In genomic region chr5:125370950-125371693, GRCm38 (mm10) we compare ENCODE assay signal across 20 mouse cellular contexts. TPM values are rescaled to one million over a fixed set of nuclear protein-coding genes. Genes with fewer than 3 reads are reported as not detected.
DNase-seq lines count a peak whose midpoint lies in the region; ATAC-seq and TF ChIP-seq lines count a peak whose summit lies in the region.
"Had no signal": no experiment of that assay in that cellular context is flagged by ENCODE, and none has a peak within 500 bp of the region (broad histone marks: within the 10 kb centered on the region; RNA-seq: fewer than 3 reads in every experiment).

No protein-coding gene starts in this region.

- H3K36me3 ChIP-seq in forebrain, postnatal 0 days (ENCODE audit: insufficient read depth) = no peaks in the 10 kb centered on the region
- H3K36me3 ChIP-seq in forebrain, embryonic 11.5 days (ENCODE audit: control insufficient read depth, insufficient read depth, low read length) = no peaks in the 10 kb centered on the region
- H3K36me3 ChIP-seq in CH12.LX (replicated peaks in 1 of 2; ENCODE audit: control insufficient read depth in 1 of 2, insufficient read depth in 1 of 2, low read length in 1 of 2) = no peaks in the 10 kb centered on the region
- H3K36me3 ChIP-seq in hindbrain, postnatal 0 days (ENCODE audit: insufficient read depth, low read length) = no peaks in the 10 kb centered on the region
- H3K36me3 ChIP-seq: embryonic facial prominence, embryonic 15.5 days; hindbrain, embryonic 13.5 days; midbrain, embryonic 10.5 days had no signal

- H3K27me3 ChIP-seq in forebrain, postnatal 0 days (ENCODE audit: insufficient read depth, low read length) = no peaks in the 10 kb centered on the region
- H3K27me3 ChIP-seq in forebrain, embryonic 11.5 days (ENCODE audit: control insufficient read depth, insufficient read depth, low read length) = no peaks in the 10 kb centered on the region
- no peaks in the 10 kb centered on the region for H3K27me3 ChIP-seq in CH12.LX (replicated peaks)
- H3K27me3 ChIP-seq in Patski = no peaks in the 10 kb centered on the region
- no peaks in the 10 kb centered on the region for H3K27me3 ChIP-seq in hindbrain, postnatal 0 days (ENCODE audit: insufficient read depth, low read length)
- H3K27me3 ChIP-seq: embryonic facial prominence, embryonic 15.5 days; hindbrain, embryonic 13.5 days had no signal

- in situ Hi-C loops in CH12.LX (cut with MboI; ENCODE audit: low pct_ligation_motif_present, low pct_unique_long_range_greater_than_20kb, low sequenced_read_pairs) (loop anchor here (10.0 kb wide), 2 partner anchors 114 to 466 kb away; no protein-coding TSS in a partner anchor), Patski (cut with MboI; ENCODE audit: low pct_unique_long_range_greater_than_20kb) (no loop called here)

- dilution Hi-C loops in CH12.LX (cut with MboI; ENCODE audit: extremely low pct_ligation_motif_present, extremely low pct_unique_long_range_greater_than_20kb, low sequenced_read_pairs) = no loop called here

- no peak overlapping the region for H3K9ac ChIP-seq in forebrain, postnatal 0 days
- H3K9ac ChIP-seq in forebrain, embryonic 11.5 days (ENCODE audit: low read length) = no peak overlapping the region
- no peak overlapping the region for H3K9ac ChIP-seq in CH12.LX (ENCODE audit: insufficient read depth, low read depth)
- no peak overlapping the region for H3K9ac ChIP-seq in hindbrain, postnatal 0 days (replicated peaks; ENCODE audit: low read length)
- H3K9ac ChIP-seq: embryonic facial prominence, embryonic 15.5 days; hindbrain, embryonic 13.5 days had no signal

- CTCF ChIA-PET in Patski (lab: Charles Lee) = interaction anchor here (1.0 to 4.7 kb wide), 3 partner anchors 9 to 100 kb away, joined by 3 to 36 read pairs (median 4); no protein-coding TSS in a partner anchor

- POLR2A ChIA-PET in Patski (lab: Charles Lee) = no interaction called here

- TF ChIP-seq POLR2A in CH12.LX (IDR thresholded peaks at IDR 0.05; ENCODE audit: low read depth, low read length) = no peak

- ATAC-seq in forebrain, postnatal 0 days = no peak
- no peak for ATAC-seq in forebrain, embryonic 11.5 days (replicated peaks; ENCODE audit: low FRiP score)
- ATAC-seq in Patski = no peak
- ATAC-seq in hindbrain, postnatal 0 days = no peak
- ATAC-seq: intestine, embryonic 16.5 days had no signal

- H3K4me1 ChIP-seq in forebrain, postnatal 0 days (ENCODE audit: insufficient read depth) = no peaks in the 10 kb centered on the region
- no peaks in the 10 kb centered on the region for H3K4me1 ChIP-seq in forebrain, embryonic 11.5 days (replicated peaks; ENCODE audit: control insufficient read depth, insufficient read depth, low read length)
- H3K4me1 ChIP-seq in CH12.LX (ENCODE audit: control insufficient read depth in 1 of 2, insufficient read depth in 2 of 2) = peaks cover 0 to 14% of the 10 kb centered on the region in 2 experiments; a peak in 2 of 4 replicates
- H3K4me1 ChIP-seq in hindbrain, postnatal 0 days (ENCODE audit: insufficient read depth, low read length) = no peaks in the 10 kb centered on the region
- H3K4me1 ChIP-seq: embryonic facial prominence, embryonic 15.5 days; hindbrain, embryonic 13.5 days; midbrain, embryonic 10.5 days had no signal

- no peak overlapping the region for H3K4me2 ChIP-seq in forebrain, postnatal 0 days (ENCODE audit: low read depth)
- no peak overlapping the region for H3K4me2 ChIP-seq in forebrain, embryonic 11.5 days (ENCODE audit: low read depth, low read length, severe bottlenecking)
- H3K4me2 ChIP-seq in CH12.LX (ENCODE audit: insufficient read depth, low read depth, poor library complexity, severe bottlenecking) = no peak overlapping the region
- no peak overlapping the region for H3K4me2 ChIP-seq in hindbrain, postnatal 0 days (ENCODE audit: low read depth, low read length)
- H3K4me2 ChIP-seq: embryonic facial prominence, embryonic 15.5 days; hindbrain, embryonic 13.5 days had no signal

- DNase-seq in forebrain, postnatal 0 days = no peak
- no peak for DNase-seq in forebrain, embryonic 11.5 days (ENCODE audit: low spot score)
- no peak for DNase-seq in left cerebral cortex, adult 2 months (ENCODE audit: extremely low spot score in 1 of 2, low spot score in 2 of 2)
- no peak for DNase-seq in left cerebral cortex, postnatal 10 days (ENCODE audit: extremely low spot score in 1 of 2, low spot score in 2 of 2)
- DNase-seq in CH12.LX (ENCODE audit: extremely low read depth) = no peak
- DNase-seq in Patski (ENCODE audit: low read depth, low spot score) = no peak
- DNase-seq in hindbrain, postnatal 0 days (ENCODE audit: low spot score) = no peak
- no peak for DNase-seq in left cerebral cortex, adult 18-20 months (ENCODE audit: low spot score in 2 of 2)
- DNase-seq: adrenal gland, postnatal 36 days; cerebellum, adult 2 months; cerebellum, postnatal 36 days; gastrocnemius, postnatal 10 days; lung, postnatal 36 days; retina, postnatal 1 day had no signal

- 82% methylated on average over 7 of the region's 7 CpGs for WGBS in forebrain, postnatal 0 days
- 75% methylated on average over 7 of the region's 7 CpGs for WGBS in forebrain, embryonic 11.5 days
- 76% methylated on average over 7 of the region's 7 CpGs for WGBS in hindbrain, postnatal 0 days

- H3K79me2 ChIP-seq in CH12.LX (replicated peaks; ENCODE audit: control insufficient read depth, extremely low read depth, insufficient read depth, poor library complexity, severe bottlenecking) = no peaks in the 10 kb centered on the region

- no peak overlapping the region for H3K4me3 ChIP-seq in forebrain, postnatal 0 days (ENCODE audit: low read depth, low read length)
- no peak overlapping the region for H3K4me3 ChIP-seq in forebrain, embryonic 11.5 days (ENCODE audit: low read depth, low read length)
- H3K4me3 ChIP-seq in left cerebral cortex, adult 2 months = no peak overlapping the region
- H3K4me3 ChIP-seq in CH12.LX (replicated peaks in 1 of 3; ENCODE audit: low read depth in 2 of 3, low read length in 2 of 3, poor library complexity in 1 of 3) = no peak overlapping the region
- no peak overlapping the region for H3K4me3 ChIP-seq in hindbrain, postnatal 0 days (ENCODE audit: low read length)
- H3K4me3 ChIP-seq: embryonic facial prominence, embryonic 15.5 days; hindbrain, embryonic 13.5 days; midbrain, embryonic 10.5 days had no signal

- TF ChIP-seq EP300 in CH12.LX (IDR thresholded peaks at IDR 0.05; ENCODE audit: low read length) = no peak

- peak; percentile 30 for TF ChIP-seq CTCF in forebrain, postnatal 0 days (IDR thresholded peaks at IDR 0.05; ENCODE audit: low read depth)
- peak; percentile 28 for TF ChIP-seq CTCF in left cerebral cortex, adult 2 months (IDR thresholded peaks at IDR 0.05)
- peak in 1 of 2 experiments; percentile 30; a peak in 2 of 4 replicates for TF ChIP-seq CTCF in CH12.LX (conservative IDR thresholded peaks at IDR 0.05 in 1 of 2, IDR thresholded peaks at IDR 0.05 in 1 of 2; ENCODE audit: low read depth in 2 of 2, low read length in 2 of 2)
- peak; percentile 61 for TF ChIP-seq CTCF in Patski (IDR thresholded peaks at IDR 0.05)
- no peak for TF ChIP-seq CTCF in hindbrain, postnatal 0 days (IDR thresholded peaks at IDR 0.05; ENCODE audit: low read depth)

- TF ChIP-seq RAD21 in CH12.LX (IDR thresholded peaks at IDR 0.05; ENCODE audit: low read depth, low read length) = no peak

- H3K9me3 ChIP-seq in forebrain, postnatal 0 days (ENCODE audit: low read length) = no peaks in the 10 kb centered on the region
- no peaks in the 10 kb centered on the region for H3K9me3 ChIP-seq in forebrain, embryonic 11.5 days (ENCODE audit: control insufficient read depth, low read length)
- H3K9me3 ChIP-seq in CH12.LX (replicated peaks; ENCODE audit: low read length) = peaks cover 15% of the 10 kb centered on the region
- H3K9me3 ChIP-seq in hindbrain, postnatal 0 days (ENCODE audit: low read length) = no peaks in the 10 kb centered on the region
- H3K9me3 ChIP-seq: embryonic facial prominence, embryonic 15.5 days; hindbrain, embryonic 13.5 days; midbrain, embryonic 10.5 days had no signal

- intact Hi-C loops in left cerebral cortex, adult 2 months (cut with DNase I) = no loop called here
- intact Hi-C loops in left cerebral cortex, postnatal 10 days (cut with DNase I) = no loop called here

- no peak overlapping the region for H3K27ac ChIP-seq in forebrain, postnatal 0 days (ENCODE audit: low read depth, low read length)
- H3K27ac ChIP-seq in forebrain, embryonic 11.5 days (ENCODE audit: low read depth, low read length) = no peak overlapping the region
- H3K27ac ChIP-seq in left cerebral cortex, adult 2 months = no peak overlapping the region
- H3K27ac ChIP-seq in CH12.LX (ENCODE audit: insufficient read depth, low read depth) = no peak overlapping the region
- H3K27ac ChIP-seq in hindbrain, postnatal 0 days = no peak overlapping the region
- H3K27ac ChIP-seq: embryonic facial prominence, embryonic 15.5 days; hindbrain, embryonic 13.5 days; midbrain, embryonic 10.5 days had no signal

RNA-seq across cellular contexts. Expression of gene Gm10382, which starts 18.0 kb away (rescaled TPM):
- total RNA-seq in forebrain, postnatal 0 days (2014; rRNA removed) = 1.00 TPM in 1 of 2 replicates, not detected in the other
- 0.25 and 0.34 TPM in 2 replicates for polyA plus RNA-seq in forebrain, postnatal 0 days (2015; fragmentation: Nextera tagmentation; extraction: Ambion mirVana)
- polyA plus RNA-seq in forebrain, embryonic 11.5 days (2014; fragmentation: Nextera tagmentation; extraction: Ambion mirVana) = 0.23 and 0.65 TPM in 2 replicates
- total RNA-seq in left cerebral cortex, adult 2 months (2021) = under 1 TPM; 0.28 to 0.48 TPM
- total RNA-seq in left cerebral cortex, postnatal 10 days (2021) = under 1 TPM; 0.39 to 0.56 TPM
- 0.59 and 0.80 TPM in 2 replicates for total RNA-seq in CH12.LX (2012; rRNA removed)
- total RNA-seq in CH12.LX (2014; rRNA removed) = not detected in 2 replicates
- 0.87 and 1.1 TPM in 2 replicates for polyA plus RNA-seq in CH12.LX (2012; ENCODE audit: insufficient read length, low read depth)
- 4.1 TPM for polyA plus RNA-seq in Patski (2021)
- 1.3 TPM in 1 of 2 replicates, not detected in the other for total RNA-seq in hindbrain, postnatal 0 days (2014; rRNA removed)
- 0.48 and 0.66 TPM in 2 replicates for polyA plus RNA-seq in hindbrain, postnatal 0 days (2015; fragmentation: Nextera tagmentation; extraction: Ambion mirVana)
- total RNA-seq in left cerebral cortex, adult 18-20 months (2021) = under 1 TPM; 0.28 to 0.40 TPM
- total RNA-seq: monocyte, adult 5-6 weeks had no signal
- polyA plus RNA-seq: neural tube, embryonic 11.5 days had no signal

RNA-seq across cellular contexts. Expression of gene Ubc, which starts 18.9 kb away (rescaled TPM):
- 817 and 912 TPM in 2 replicates for total RNA-seq in forebrain, postnatal 0 days (2014; rRNA removed)
- 858 and 1,225 TPM in 2 replicates for polyA plus RNA-seq in forebrain, postnatal 0 days (2015; fragmentation: Nextera tagmentation; extraction: Ambion mirVana)
- polyA plus RNA-seq in forebrain, embryonic 11.5 days (2014; fragmentation: Nextera tagmentation; extraction: Ambion mirVana) = 1,042 and 1,121 TPM in 2 replicates
- 100 to 1,000 TPM; 846 to 851 TPM for total RNA-seq in left cerebral cortex, adult 2 months (2021)
- total RNA-seq in left cerebral cortex, postnatal 10 days (2021) = 100 to 1,000 TPM; 831 to 842 TPM
- total RNA-seq in CH12.LX (2012; rRNA removed) (466 and 486 TPM in 2 replicates), CH12.LX (2014; rRNA removed) (650 and 656 TPM in 2 replicates)
- polyA plus RNA-seq in CH12.LX (2012; ENCODE audit: insufficient read length, low read depth) (687 and 803 TPM in 2 replicates), Patski (2021) (1,637 TPM)
- total RNA-seq in hindbrain, postnatal 0 days (2014; rRNA removed) = 911 and 1,042 TPM in 2 replicates
- 1,155 and 1,219 TPM in 2 replicates for polyA plus RNA-seq in hindbrain, postnatal 0 days (2015; fragmentation: Nextera tagmentation; extraction: Ambion mirVana)
- total RNA-seq in left cerebral cortex, adult 18-20 months (2021) = 100 to 1,000 TPM; 771 to 830 TPM

RNA-seq across cellular contexts. Expression of gene Scarb1, which starts 30.2 kb away (rescaled TPM):
- total RNA-seq in forebrain, postnatal 0 days (2014; rRNA removed) = 45.2 and 52.7 TPM in 2 replicates
- polyA plus RNA-seq in forebrain, postnatal 0 days (2015; fragmentation: Nextera tagmentation; extraction: Ambion mirVana) = 53.5 and 55.9 TPM in 2 replicates
- polyA plus RNA-seq in forebrain, embryonic 11.5 days (2014; fragmentation: Nextera tagmentation; extraction: Ambion mirVana) = 43.7 and 45.7 TPM in 2 replicates
- total RNA-seq in left cerebral cortex, adult 2 months (2021) = 10 to 100 TPM; 24.4 to 29.6 TPM
- total RNA-seq in left cerebral cortex, postnatal 10 days (2021) = 10 to 100 TPM; 49.1 to 52.9 TPM
- total RNA-seq in CH12.LX (2012; rRNA removed) = 11.6 and 12.3 TPM in 2 replicates
- total RNA-seq in CH12.LX (2014; rRNA removed) = 16.3 and 20.0 TPM in 2 replicates
- 24.6 and 24.7 TPM in 2 replicates for polyA plus RNA-seq in CH12.LX (2012; ENCODE audit: insufficient read length, low read depth)
- polyA plus RNA-seq in Patski (2021) = 59.7 TPM
- total RNA-seq in hindbrain, postnatal 0 days (2014; rRNA removed) = 70.3 and 71.7 TPM in 2 replicates
- polyA plus RNA-seq in hindbrain, postnatal 0 days (2015; fragmentation: Nextera tagmentation; extraction: Ambion mirVana) = 53.9 and 56.1 TPM in 2 replicates
- 10 to 100 TPM; 27.4 to 29.2 TPM for total RNA-seq in left cerebral cortex, adult 18-20 months (2021)
